24 mouse cellular contexts compared by ENCODE assay signal in the genomic region with DNA sequence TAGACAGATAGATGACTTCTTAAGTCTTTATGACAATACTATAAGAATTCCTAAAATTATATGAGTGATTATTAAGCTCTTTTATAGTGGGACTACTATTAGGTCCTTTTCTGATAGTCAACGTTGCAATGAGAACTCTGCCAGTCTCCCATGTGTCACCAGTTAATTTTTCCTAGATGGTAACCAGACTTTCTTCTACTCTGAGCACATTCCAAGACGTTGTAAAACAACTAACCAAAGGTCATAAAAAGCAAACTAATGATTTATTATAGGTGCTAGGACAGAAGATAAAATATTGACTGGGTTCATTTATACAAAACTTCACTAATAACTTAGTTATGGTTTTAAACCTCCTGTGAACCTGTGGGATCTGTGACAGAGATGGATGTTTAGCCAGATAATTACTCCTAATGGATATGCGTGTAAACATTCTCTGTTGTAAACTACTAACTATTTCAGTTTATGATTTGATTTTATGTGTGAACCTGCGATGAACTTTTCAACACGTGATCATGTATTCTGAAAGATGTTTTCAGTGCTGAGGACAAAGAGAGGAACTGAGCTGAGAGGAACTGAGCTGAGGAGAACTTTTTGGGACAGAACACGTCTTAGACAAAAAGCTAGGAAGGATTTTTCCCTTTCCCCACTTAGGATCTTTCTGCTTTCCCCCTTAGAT.
DNase-seq lines count a peak whose midpoint lies in the region; ATAC-seq and TF ChIP-seq lines count a peak whose summit lies in the region.
"Had no signal": no experiment of that assay in that cellular context is flagged by ENCODE, and none has a peak within 500 bp of the region (broad histone marks: within the 10 kb centered on the region; RNA-seq: fewer than 3 reads in every experiment).

No protein-coding gene starts in this region.

- intact Hi-C loops in gastrocnemius, postnatal 14 days (cut with DNase I; ENCODE audit: low total_unique reads), result loop anchor here (10.0 kb wide), 1 partner anchor 74 kb away; no protein-coding TSS in a partner anchor

- H3K36me3 ChIP-seq in kidney, adult 2 months (ENCODE audit: control insufficient read depth, insufficient read depth, low read length), result no peaks in the 10 kb centered on the region
- H3K36me3 ChIP-seq in kidney, embryonic 16.5 days (ENCODE audit: insufficient read depth, low read length), result no peaks in the 10 kb centered on the region; the same call in 1 of the 2 replicates
- H3K36me3 ChIP-seq in kidney, postnatal 0 days (ENCODE audit: insufficient read depth, low read length), result no peaks in the 10 kb centered on the region
- no peaks in the 10 kb centered on the region for H3K36me3 ChIP-seq in intestine, postnatal 0 days (ENCODE audit: control insufficient read depth, insufficient read depth)
- H3K36me3 ChIP-seq: embryonic facial prominence, embryonic 10.5 days; embryonic facial prominence, embryonic 12.5 days; forebrain, embryonic 15.5 days had no signal

- no peak for ATAC-seq in kidney, embryonic 16.5 days (ENCODE audit: low FRiP score, low TSS enrichment)
- ATAC-seq in kidney, postnatal 0 days (replicated peaks; ENCODE audit: low FRiP score, low read depth), result no peak
- peak; percentile 50 for ATAC-seq in intestine, postnatal 0 days
- ATAC-seq in activated CD4-positive, CD25-positive, alpha-beta regulatory T cell, adult 4 months, result no peak
- ATAC-seq: CD4-positive, CD25-positive, alpha-beta regulatory T cell, adult 4 months; forebrain, embryonic 13.5 days; forebrain, embryonic 15.5 days; Patski had no signal

- 30% methylated on average over 6 of the region's 6 CpGs for WGBS in kidney, adult 2 months
- WGBS in kidney, embryonic 16.5 days, result 56% methylated on average over 6 of the region's 6 CpGs
- WGBS in kidney, postnatal 0 days, result 54% methylated on average over 6 of the region's 6 CpGs
- WGBS in intestine, postnatal 0 days, result 17% methylated on average over 6 of the region's 6 CpGs

- H3K27ac ChIP-seq in kidney, adult 2 months (ENCODE audit: insufficient read depth, low read depth, low read length), result no peak overlapping the region
- no peak overlapping the region for H3K27ac ChIP-seq in kidney, embryonic 16.5 days (ENCODE audit: low read length)
- H3K27ac ChIP-seq in kidney, postnatal 0 days, result no peak overlapping the region
- no peak overlapping the region for H3K27ac ChIP-seq in intestine, postnatal 0 days (ENCODE audit: low read depth, low read length)
- H3K27ac ChIP-seq: embryonic facial prominence, embryonic 10.5 days; embryonic facial prominence, embryonic 12.5 days; forebrain, embryonic 13.5 days; forebrain, embryonic 15.5 days had no signal

- H3K27me3 ChIP-seq in kidney, adult 2 months (replicated peaks; ENCODE audit: control insufficient read depth, insufficient read depth, low read length), result no peaks in the 10 kb centered on the region
- H3K27me3 ChIP-seq in kidney, embryonic 16.5 days (ENCODE audit: insufficient read depth, low read length), result no peaks in the 10 kb centered on the region
- no peaks in the 10 kb centered on the region for H3K27me3 ChIP-seq in kidney, postnatal 0 days (ENCODE audit: insufficient read depth, low read length)
- H3K27me3 ChIP-seq in intestine, postnatal 0 days (replicated peaks; ENCODE audit: control insufficient read depth, insufficient read depth, low read length), result no peaks in the 10 kb centered on the region
- H3K27me3 ChIP-seq: CH12.LX; embryonic facial prominence, embryonic 12.5 days; forebrain, embryonic 13.5 days; forebrain, embryonic 15.5 days; Patski had no signal

- DNase-seq in kidney, adult 2 months, result peak; percentile 40
- peak; percentile 14 for DNase-seq in kidney, postnatal 0 days (ENCODE audit: low spot score)
- DNase-seq in kidney, postnatal 36 days, result no peak
- no peak for DNase-seq in gastrocnemius, postnatal 14 days
- DNase-seq: adrenal gland, adult 8-10 months; adrenal gland, postnatal 14 days; adrenal gland, postnatal 36 days; B cell, adult 2 months; cerebellum, adult 11-12 months; cerebellum, adult 2 months; cerebellum, adult 9-10 months; cerebellum, postnatal 10 days; cerebellum, postnatal 25 days had no signal

- H3K4me3 ChIP-seq in kidney, adult 2 months (ENCODE audit: insufficient read depth, low read depth, low read length), result no peak overlapping the region
- H3K4me3 ChIP-seq in kidney, embryonic 16.5 days (ENCODE audit: low read length), result no peak overlapping the region
- no peak overlapping the region for H3K4me3 ChIP-seq in kidney, postnatal 0 days (replicated peaks; ENCODE audit: low read depth, low read length)
- no peak overlapping the region for H3K4me3 ChIP-seq in intestine, postnatal 0 days (ENCODE audit: low read depth, low read length)
- H3K4me3 ChIP-seq: embryonic facial prominence, embryonic 10.5 days; embryonic facial prominence, embryonic 12.5 days; forebrain, embryonic 13.5 days; forebrain, embryonic 15.5 days had no signal

- no peaks in the 10 kb centered on the region for H3K9me3 ChIP-seq in kidney, embryonic 16.5 days (ENCODE audit: low read length)
- no peaks in the 10 kb centered on the region for H3K9me3 ChIP-seq in kidney, postnatal 0 days (replicated peaks; ENCODE audit: low read length)
- no peaks in the 10 kb centered on the region for H3K9me3 ChIP-seq in intestine, postnatal 0 days (ENCODE audit: control insufficient read depth)
- H3K9me3 ChIP-seq: embryonic facial prominence, embryonic 10.5 days; embryonic facial prominence, embryonic 12.5 days; forebrain, embryonic 13.5 days; forebrain, embryonic 15.5 days; G1E had no signal

- no peak for TF ChIP-seq POLR2A in kidney, adult 2 months (IDR thresholded peaks at IDR 0.05; ENCODE audit: low read depth, low read length)

- H3K9ac ChIP-seq in kidney, embryonic 16.5 days (replicated peaks; ENCODE audit: low read length), result no peak overlapping the region
- H3K9ac ChIP-seq in kidney, postnatal 0 days (ENCODE audit: low read depth, low read length), result no peak overlapping the region
- H3K9ac ChIP-seq in intestine, postnatal 0 days (ENCODE audit: low read depth, low read length), result no peak overlapping the region
- H3K9ac ChIP-seq: embryonic facial prominence, embryonic 12.5 days; forebrain, embryonic 13.5 days; forebrain, embryonic 15.5 days had no signal

- no peak overlapping the region for H3K4me2 ChIP-seq in kidney, embryonic 16.5 days (replicated peaks; ENCODE audit: low read depth, low read length)
- H3K4me2 ChIP-seq in kidney, postnatal 0 days (ENCODE audit: low read length), result no peak overlapping the region
- no peak overlapping the region for H3K4me2 ChIP-seq in intestine, postnatal 0 days (replicated peaks; ENCODE audit: low read depth)
- H3K4me2 ChIP-seq: embryonic facial prominence, embryonic 12.5 days; forebrain, embryonic 13.5 days; forebrain, embryonic 15.5 days had no signal

- no peak for TF ChIP-seq CTCF in kidney, adult 2 months (conservative IDR thresholded peaks at IDR 0.05; ENCODE audit: insufficient read depth, insufficient read length, low read depth, low read length)
- no peak for TF ChIP-seq CTCF in kidney, postnatal 0 days (IDR thresholded peaks at IDR 0.05; ENCODE audit: low read depth)
- no peak for TF ChIP-seq CTCF in intestine, postnatal 0 days (IDR thresholded peaks at IDR 0.05; ENCODE audit: low read depth)

- H3K4me1 ChIP-seq in kidney, adult 2 months (ENCODE audit: control insufficient read depth, insufficient read depth, low read length), result peaks cover 2% of the 10 kb centered on the region; the same call in 1 of the 2 replicates
- no peaks in the 10 kb centered on the region for H3K4me1 ChIP-seq in kidney, embryonic 16.5 days (ENCODE audit: insufficient read depth, low read length)
- H3K4me1 ChIP-seq in kidney, postnatal 0 days (replicated peaks; ENCODE audit: insufficient read depth, low read length), result no peaks in the 10 kb centered on the region
- H3K4me1 ChIP-seq in intestine, postnatal 0 days (replicated peaks; ENCODE audit: control insufficient read depth, insufficient read depth, low read length), result no peaks in the 10 kb centered on the region
- H3K4me1 ChIP-seq: embryonic facial prominence, embryonic 12.5 days; forebrain, embryonic 13.5 days; forebrain, embryonic 15.5 days had no signal

Comparison
In these comparisons a context has a peak if more than half of its experiments do, and no peak if none do; other contexts are left out.
1. DNase-seq: peak in kidney, adult 2 months (single experiment) and kidney, postnatal 0 days (single experiment); none in kidney, postnatal 36 days (0 of 2) and gastrocnemius, postnatal 14 days (single experiment).